Mouse (Mus musculus) kidney, postnatal 14 days (tissue): ENCODE data around the gene Kif1b.
"Not testable (repeated sequence)": the region's sequence is repeated elsewhere in the genome, so short reads cannot be mapped to it uniquely, and the experiment has no call there.

Experiments used
- DNase-seq: peaks from one replicate; pipeline ENCODE4 v3.0.0; 2022; ENCODE audit warnings: mixed read lengths

The Kif1b gene

DNA sequence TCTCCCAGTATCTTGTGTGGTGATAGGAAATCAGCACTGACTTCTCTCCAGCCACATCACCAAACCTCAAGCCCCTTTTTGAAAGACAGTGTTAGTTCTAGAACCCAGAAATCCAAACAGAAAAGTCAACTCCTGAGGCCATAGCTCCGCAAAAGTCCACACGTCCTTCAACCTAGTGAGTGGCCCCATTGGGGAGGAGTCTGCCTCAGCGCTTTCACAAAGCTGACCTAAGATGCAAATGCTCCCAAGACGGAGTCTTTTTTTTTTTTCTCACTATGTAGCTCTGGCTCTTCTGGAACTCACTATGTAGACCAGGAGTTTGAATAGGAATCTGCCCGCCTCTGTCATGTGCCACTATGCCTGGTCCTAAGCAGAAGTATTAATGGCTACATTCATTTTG lies 89.0 kb downstream of the Kif1b start:
- DNase-seq = no peak

- DNase-seq = no peak
Measured at GRCm38 (mm10) chr4:149215982-149216381, 91.5 kb downstream of the Kif1b start.

- DNase-seq = no peak
Measured at GRCm38 (mm10) chr4:149215397-149215796, 92.1 kb downstream of the Kif1b start.

DNA sequence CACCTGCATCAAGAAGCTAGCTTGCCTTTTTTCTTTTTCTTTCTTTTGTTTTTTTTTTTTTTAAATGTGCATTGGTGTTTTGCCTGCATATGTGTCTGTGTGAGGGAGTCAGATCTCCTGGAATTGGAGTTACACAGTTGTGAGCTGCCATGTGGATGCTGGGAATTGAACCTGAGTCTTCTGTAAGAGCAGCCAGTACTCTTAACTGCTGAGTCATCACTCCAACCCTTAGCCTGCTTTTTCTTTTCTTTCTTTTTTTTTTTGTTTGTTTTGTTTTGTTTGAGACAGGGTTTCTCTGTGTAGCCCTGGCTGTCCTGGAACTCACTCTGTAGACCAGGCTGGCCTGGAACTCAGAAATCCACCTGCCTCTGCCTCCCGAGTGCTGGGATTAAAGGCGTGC lies 93.0 kb downstream of the Kif1b start:
- not testable (repeated sequence) for DNase-seq

- no peak for DNase-seq
Measured at GRCm38 (mm10) chr4:149213466-149213865, 94.0 kb downstream of the Kif1b start.

GRCm38 (mm10) chr4:149211441-149211840 lies 96.1 kb downstream of the Kif1b start:
- DNase-seq = not testable (repeated sequence)

DNA sequence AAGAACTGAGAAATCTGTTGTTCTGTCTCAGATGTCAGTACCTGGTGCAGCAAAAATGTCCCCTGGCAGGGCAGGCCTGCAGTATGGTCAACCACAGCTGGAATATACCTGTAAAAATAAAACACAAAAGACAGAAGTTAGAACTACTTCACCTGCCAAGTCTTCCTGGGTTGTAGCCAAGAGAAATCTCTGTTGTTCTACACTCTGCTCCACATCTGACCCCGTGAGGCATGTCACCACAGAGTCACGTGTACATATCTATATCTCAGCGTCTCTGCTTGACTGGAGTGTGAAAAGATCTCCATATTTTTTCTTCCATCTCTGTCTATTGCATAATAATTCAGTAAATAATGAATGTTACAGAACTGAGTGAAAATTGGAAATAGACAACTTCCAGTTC lies 105.0 kb downstream of the Kif1b start:
- DNase-seq = no peak

DNA sequence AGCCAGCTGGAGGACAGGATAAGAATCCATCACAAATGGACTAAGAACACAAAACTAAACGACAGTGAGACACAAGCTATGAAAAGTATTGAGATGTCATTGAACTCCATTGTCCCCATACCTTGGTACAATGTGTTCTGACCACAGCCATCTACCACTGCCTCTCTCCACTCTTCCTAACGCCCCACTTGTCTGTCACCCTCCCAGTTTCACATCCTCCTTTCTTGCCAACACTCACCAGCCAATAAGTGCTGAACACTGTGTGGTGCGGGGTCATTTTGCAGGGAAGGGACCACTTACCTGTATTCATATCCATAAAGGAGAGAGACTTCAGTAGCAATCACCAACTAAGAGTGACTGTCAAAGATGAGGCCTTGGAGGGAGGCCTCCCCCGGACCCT lies 106.4 kb downstream of the Kif1b start:
- no peak for DNase-seq

DNA sequence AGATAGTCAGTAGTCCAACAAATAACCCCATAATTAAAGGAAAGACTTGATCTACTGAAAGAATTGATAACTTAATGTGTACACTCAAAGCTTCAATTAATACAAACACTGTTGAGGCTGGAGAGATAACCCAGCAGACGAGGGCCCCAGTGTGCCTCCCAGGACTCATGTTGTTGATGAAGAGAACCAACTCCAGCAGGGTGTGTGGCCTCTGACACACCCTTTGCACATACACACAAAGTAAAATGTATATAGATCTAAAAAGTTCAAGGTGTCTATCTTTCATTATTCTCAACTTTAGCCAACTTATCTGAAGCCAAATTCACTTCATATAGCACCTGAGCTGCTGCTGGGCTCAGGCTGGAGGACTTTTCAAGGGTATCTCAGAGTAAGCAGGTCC lies 110.3 kb downstream of the Kif1b start:
- DNase-seq = no peak

GRCm38 (mm10) chr4:149191103-149191502 lies 116.4 kb downstream of the Kif1b start:
- no peak for DNase-seq

GRCm38 (mm10) chr4:149188563-149188962 lies 118.9 kb downstream of the Kif1b start:
- no peak for DNase-seq

- DNase-seq = no peak
Measured at GRCm38 (mm10) chr4:149182755-149183154, 124.7 kb downstream of the Kif1b start.

DNA sequence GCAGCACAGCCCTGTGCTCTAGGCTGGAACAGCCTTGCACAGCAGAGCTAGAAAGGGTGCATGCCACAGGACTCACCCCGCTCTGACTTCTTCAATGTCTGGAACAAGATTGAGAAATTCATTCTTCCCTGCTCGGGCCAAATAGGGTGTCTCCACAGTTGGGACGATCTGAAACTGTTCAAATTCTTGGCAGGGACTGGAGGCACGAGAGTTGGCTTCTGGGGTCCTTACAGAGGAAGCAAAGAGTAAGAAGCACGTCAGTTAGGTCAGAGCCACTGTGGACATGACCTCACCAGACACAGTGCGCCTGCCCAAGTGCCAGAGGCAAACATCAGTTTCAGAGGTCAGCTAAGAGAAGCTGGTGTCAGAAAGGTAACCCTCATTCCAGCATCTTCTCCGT lies 125.3 kb downstream of the Kif1b start:
- no peak for DNase-seq

- no peak for DNase-seq
Measured at GRCm38 (mm10) chr4:149179573-149179972, 127.9 kb downstream of the Kif1b start.

- DNase-seq = no peak
Measured at GRCm38 (mm10) chr4:149179160-149179559, 128.3 kb downstream of the Kif1b start.

- no peak for DNase-seq
Measured at GRCm38 (mm10) chr4:149178328-149178727, 129.2 kb downstream of the Kif1b start.

DNA sequence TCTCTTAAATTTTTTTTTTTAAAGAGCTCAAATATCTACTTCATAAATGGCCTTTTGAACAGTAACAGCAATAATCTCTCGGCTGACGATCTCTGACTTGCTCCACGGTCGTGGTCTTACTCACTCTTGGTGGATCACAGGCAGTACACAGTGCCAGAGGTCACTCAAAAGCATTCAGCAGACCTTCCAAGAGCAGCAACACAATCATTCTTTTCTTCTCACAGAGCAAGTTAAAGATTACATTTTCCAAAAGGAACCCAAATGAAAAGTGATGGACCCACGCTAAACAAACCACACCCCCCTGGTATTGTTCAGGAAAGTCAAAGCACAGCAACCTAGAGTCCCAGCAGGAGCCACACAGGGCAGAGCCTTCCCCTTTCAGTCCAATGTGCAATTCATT lies 130.4 kb downstream of the Kif1b start:
- DNase-seq = peak; percentile 33

GRCm38 (mm10) chr4:149176645-149177044 lies 130.8 kb downstream of the Kif1b start:
- DNase-seq = peak; percentile 54

DNA sequence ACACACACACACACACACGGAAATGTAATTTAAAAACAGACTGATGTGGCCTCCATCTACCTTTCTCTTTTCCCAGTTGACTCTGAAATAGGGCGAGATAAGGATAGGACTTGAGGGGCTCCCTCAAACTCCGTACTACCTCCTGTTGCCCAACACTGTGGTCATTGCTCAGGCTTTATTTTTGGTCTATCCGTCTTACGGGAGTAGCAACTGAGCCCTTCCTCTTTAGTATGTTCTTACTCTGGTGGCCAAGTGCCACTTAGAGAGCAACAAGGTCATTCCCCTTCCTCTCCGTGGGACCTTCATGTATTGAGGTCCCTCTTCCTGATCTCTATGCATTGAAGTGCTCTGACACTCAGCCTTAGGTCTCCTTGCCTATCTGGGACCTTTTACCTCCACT lies 133.8 kb downstream of the Kif1b start:
- no peak for DNase-seq

GRCm38 (mm10) chr4:149172666-149173065 lies 134.8 kb downstream of the Kif1b start:
- DNase-seq = no peak

GRCm38 (mm10) chr4:149172083-149172482 lies 135.4 kb downstream of the Kif1b start:
- no peak for DNase-seq

- DNase-seq = no peak
Measured at GRCm38 (mm10) chr4:149171581-149171981, 135.9 kb downstream of the Kif1b start.

GRCm38 (mm10) chr4:149170394-149170931 lies 137.0 kb downstream of the Kif1b start:
- peak; percentile 53 for DNase-seq

GRCm38 (mm10) chr4:149169926-149170325 lies 137.6 kb downstream of the Kif1b start:
- not testable (repeated sequence) for DNase-seq

DNA sequence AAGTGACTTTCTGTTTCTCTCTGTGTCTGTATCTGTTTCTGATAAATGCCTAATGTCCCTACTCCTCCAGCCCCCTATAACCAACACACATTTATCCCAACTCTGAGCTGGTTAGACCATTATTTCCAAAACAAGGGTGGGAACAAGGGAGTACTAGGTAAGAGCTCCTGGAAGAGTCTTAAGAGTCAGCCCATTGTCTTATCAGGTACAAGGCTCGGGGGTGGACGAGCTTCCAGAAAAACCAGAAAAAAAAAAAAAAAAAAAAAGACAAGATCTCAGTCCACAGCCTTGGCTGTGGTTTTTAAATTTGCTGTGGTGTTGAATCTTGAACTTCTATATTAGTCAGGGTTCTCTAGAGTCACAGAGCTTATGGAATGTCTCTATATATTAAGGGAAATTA lies 139.5 kb downstream of the Kif1b start:
- DNase-seq = no peak
